Mouse (Mus musculus) forebrain, embryonic 16.5 days (tissue): ENCODE data around the gene Ugt2b38. TPM values are rescaled to one million over a fixed set of nuclear protein-coding genes. Genes with fewer than 3 reads are reported as not detected.
"Not testable (repeated sequence)": the region's sequence is repeated elsewhere in the genome, so short reads cannot be mapped to it uniquely, and the experiment has no call there.

Experiments
- ATAC-seq: fragments of 200-750 bp; cut with Nextera tagmentation; 2 replicates; pipeline ENCODE4 v1.8.0; 2017; ENCODE audit warnings: mild to moderate bottlenecking, moderate library complexity
- H3K27ac ChIP-seq: fragments of 300-500 bp; sonication (generic); 2 replicates; pipeline ENCODE4 v1.5.1; 2014; ENCODE audit warnings: low read length, control low read depth
- H3K27me3 ChIP-seq: fragments of 300-500 bp; sonication (generic); replicated peaks from 2 replicates; pipeline ENCODE4 v1.6.1; 2014; ENCODE audit warnings: low read length; ENCODE audit not compliant: control insufficient read depth, insufficient read depth
- H3K36me3 ChIP-seq: fragments of 300-500 bp; sonication (generic); 2 replicates; pipeline ENCODE4 v1.6.1; 2014; ENCODE audit not compliant: control insufficient read depth, insufficient read depth
- H3K4me1 ChIP-seq: fragments of 300-500 bp; sonication (generic); replicated peaks from 2 replicates; pipeline ENCODE4 v1.6.1; 2014; ENCODE audit warnings: low read length; ENCODE audit not compliant: control insufficient read depth, insufficient read depth
- H3K4me2 ChIP-seq: fragments of 300-500 bp; sonication (generic); 2 replicates; pipeline ENCODE4 v1.6.1; 2014; ENCODE audit warnings: mild to moderate bottlenecking, low read length, control low read depth
- H3K4me3 ChIP-seq: fragments of 300-500 bp; sonication (generic); replicated peaks from 2 replicates; pipeline ENCODE4 v1.5.1; 2014; ENCODE audit warnings: mild to moderate bottlenecking, low read length, control low read depth
- H3K9ac ChIP-seq: fragments of 300-500 bp; sonication (generic); replicated peaks from 2 replicates; pipeline ENCODE4 v1.6.1; 2014; ENCODE audit warnings: low read depth, low read length, control low read depth
- H3K9me3 ChIP-seq: fragments of 300-500 bp; sonication (generic); 2 replicates; pipeline ENCODE4 v1.6.1; 2016; ENCODE audit warnings: low read length; ENCODE audit not compliant: control insufficient read depth
- WGBS: fragments of 180-500 bp; shearing (Covaris S2); extraction: QIAGEN DNeasy Blood & Tissue Kit; methylation state at CpG from one replicate; pipeline ENCODE4 v1.1.7; 2014; 5-methylcytosine and 5-hydroxymethylcytosine counted together
- polyA plus RNA-seq: library from polyadenylated mRNA; unstranded; fragments of >200 nt; fragmentation: Nextera tagmentation; extraction: Ambion mirVana; gene quantifications from 2 replicates; pipeline ENCODE4 v1.2.1, GENCODE M21; 2015

The Ugt2b38 gene
- polyA plus RNA-seq: not detected in 2 replicates

- not testable (repeated sequence) for H3K9me3 ChIP-seq, H3K9ac ChIP-seq, H3K27ac ChIP-seq, H3K4me1 ChIP-seq, H3K27me3 ChIP-seq, H3K36me3 ChIP-seq, ATAC-seq, H3K4me3 ChIP-seq, H3K4me2 ChIP-seq
- 96% methylated on average over 1 of the region's 2 CpGs for WGBS
Observed at GRCm38 (mm10) chr5:87424041-87424440, at the start of gene Ugt2b38. Gene Ugt2b38, minus strand, starts transcription at chr5:87424203.

GRCm38 (mm10) chr5:87458810-87459209 lies 34.8 kb upstream of the Ugt2b38 start:
- no peaks in the 10 kb centered on the region for H3K36me3 ChIP-seq
- H3K9me3 ChIP-seq: no peaks in the 10 kb centered on the region
- H3K4me2 ChIP-seq: no peak overlapping the region
- no peaks in the 10 kb centered on the region for H3K27me3 ChIP-seq
- ATAC-seq: no peak
- H3K9ac ChIP-seq: no peak overlapping the region
- H3K4me3 ChIP-seq: no peak overlapping the region
- 4% methylated on average over 1 of the region's 1 CpGs for WGBS
- H3K4me1 ChIP-seq: no peaks in the 10 kb centered on the region
- no peak overlapping the region for H3K27ac ChIP-seq

GRCm38 (mm10) chr5:87457701-87458100 lies 33.7 kb upstream of the Ugt2b38 start:
- Histone ChIP-seq H3K27ac (no peak overlapping the region), H3K36me3 (no peaks in the 10 kb centered on the region), H3K27me3 (no peaks in the 10 kb centered on the region), H3K4me2 (no peak overlapping the region), H3K4me1 (no peaks in the 10 kb centered on the region), H3K4me3 (no peak overlapping the region), H3K9ac (no peak overlapping the region), H3K9me3 (no peaks in the 10 kb centered on the region)
- no peak for ATAC-seq

GRCm38 (mm10) chr5:87456216-87456850 lies 32.3 kb upstream of the Ugt2b38 start:
- WGBS: 94% methylated on average over 3 of the region's 3 CpGs
- H3K27me3 ChIP-seq: no peaks in the 10 kb centered on the region
- no peaks in the 10 kb centered on the region for H3K9me3 ChIP-seq
- ATAC-seq: no peak
- H3K4me3 ChIP-seq: no peak overlapping the region
- no peaks in the 10 kb centered on the region for H3K36me3 ChIP-seq
- H3K4me1 ChIP-seq: no peaks in the 10 kb centered on the region
- H3K27ac ChIP-seq: no peak overlapping the region
- no peak overlapping the region for H3K4me2 ChIP-seq
- H3K9ac ChIP-seq: no peak overlapping the region

GRCm38 (mm10) chr5:87455519-87455918 lies 31.5 kb upstream of the Ugt2b38 start:
- no peaks in the 10 kb centered on the region for H3K9me3 ChIP-seq
- no peak for ATAC-seq
- no peaks in the 10 kb centered on the region for H3K4me1 ChIP-seq
- no peak overlapping the region for H3K4me3 ChIP-seq
- no peaks in the 10 kb centered on the region for H3K27me3 ChIP-seq
- H3K27ac ChIP-seq: no peak overlapping the region
- no peaks in the 10 kb centered on the region for H3K36me3 ChIP-seq
- no peak overlapping the region for H3K9ac ChIP-seq
- H3K4me2 ChIP-seq: no peak overlapping the region

GRCm38 (mm10) chr5:87452514-87452913 lies 28.5 kb upstream of the Ugt2b38 start:
- H3K27me3 ChIP-seq, H3K9ac ChIP-seq, H3K27ac ChIP-seq, H3K9me3 ChIP-seq, H3K4me2 ChIP-seq, H3K36me3 ChIP-seq, ATAC-seq, H3K4me3 ChIP-seq, H3K4me1 ChIP-seq: not testable (repeated sequence)
- 83% methylated on average over 4 of the region's 5 CpGs for WGBS

GRCm38 (mm10) chr5:87436264-87436663 lies 12.3 kb upstream of the Ugt2b38 start:
- WGBS: 43% methylated on average over 3 of the region's 3 CpGs
- H3K27ac ChIP-seq: no peak overlapping the region
- no peak overlapping the region for H3K4me3 ChIP-seq
- no peaks in the 10 kb centered on the region for H3K36me3 ChIP-seq
- no peak overlapping the region for H3K4me2 ChIP-seq
- no peak overlapping the region for H3K9ac ChIP-seq
- H3K27me3 ChIP-seq: no peaks in the 10 kb centered on the region
- H3K4me1 ChIP-seq: no peaks in the 10 kb centered on the region
- H3K9me3 ChIP-seq: no peaks in the 10 kb centered on the region
- no peak for ATAC-seq

- no peak overlapping the region for H3K27ac ChIP-seq
- ATAC-seq: no peak
- H3K9me3 ChIP-seq: no peaks in the 10 kb centered on the region
- WGBS: 84% methylated on average over 3 of the region's 3 CpGs
- H3K36me3 ChIP-seq: no peaks in the 10 kb centered on the region
- H3K4me1 ChIP-seq: no peaks in the 10 kb centered on the region
- no peak overlapping the region for H3K4me3 ChIP-seq
- H3K9ac ChIP-seq: no peak overlapping the region
- no peak overlapping the region for H3K4me2 ChIP-seq
- H3K27me3 ChIP-seq: no peaks in the 10 kb centered on the region
Observed at GRCm38 (mm10) chr5:87425676-87426075, 1.7 kb upstream of the Ugt2b38 start.

- no peak overlapping the region for H3K27ac ChIP-seq
- no peak for ATAC-seq
- no peak overlapping the region for H3K9ac ChIP-seq
- H3K27me3 ChIP-seq: no peaks in the 10 kb centered on the region
- H3K36me3 ChIP-seq: no peaks in the 10 kb centered on the region
- H3K4me2 ChIP-seq: no peak overlapping the region
- no peaks in the 10 kb centered on the region for H3K4me1 ChIP-seq
- no peak overlapping the region for H3K4me3 ChIP-seq
- 95% methylated on average over 4 of the region's 4 CpGs for WGBS
- H3K9me3 ChIP-seq: no peaks in the 10 kb centered on the region
Observed at GRCm38 (mm10) chr5:87396968-87397367, 27.0 kb downstream of the Ugt2b38 start.

- Histone ChIP-seq H3K27ac (no peak overlapping the region), H3K9me3 (no peaks in the 10 kb centered on the region), H3K9ac (no peak overlapping the region), H3K4me2 (no peak overlapping the region), H3K36me3 (no peaks in the 10 kb centered on the region), H3K27me3 (no peaks in the 10 kb centered on the region), H3K4me3 (no peak overlapping the region), H3K4me1 (no peaks in the 10 kb centered on the region)
- WGBS: 82% methylated on average over 2 of the region's 2 CpGs
- ATAC-seq: no peak
Observed at GRCm38 (mm10) chr5:87390818-87391217, 33.2 kb downstream of the Ugt2b38 start.
